ENCODE assay signal across 8 mouse cellular contexts in the genomic region with DNA sequence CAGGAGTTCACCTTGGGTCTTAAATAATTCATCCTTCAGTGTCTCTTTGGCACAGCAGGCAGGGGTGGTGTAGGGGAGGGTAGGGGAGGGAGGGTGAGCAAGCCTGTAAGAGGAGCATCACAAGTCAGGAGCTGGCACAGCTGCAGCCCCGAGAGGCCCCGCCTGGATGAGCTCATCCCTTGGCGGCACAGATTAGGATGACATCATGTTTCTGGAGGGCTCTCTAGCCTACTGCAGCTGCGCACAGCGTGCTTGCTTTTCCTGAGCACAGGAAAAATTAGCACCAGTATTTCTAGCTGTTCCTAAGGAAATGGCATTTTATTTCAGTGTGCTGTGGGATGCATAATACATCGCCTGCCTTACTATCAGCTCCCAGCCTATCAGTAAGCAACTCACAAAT.
DNase-seq lines count a peak whose midpoint lies in the region; ATAC-seq and TF ChIP-seq lines count a peak whose summit lies in the region.

No protein-coding gene starts in this region.

- no peak overlapping the region for H3K9ac ChIP-seq in lung, embryonic 14.5 days

- H3K4me3 ChIP-seq in hindbrain, embryonic 10.5 days: no peak overlapping the region
- no peak overlapping the region for H3K4me3 ChIP-seq in lung, embryonic 14.5 days (ENCODE audit: low read depth, low read length)

- TF ChIP-seq CTCF in lung, embryonic 14.5 days (IDR thresholded peaks at IDR 0.05; ENCODE audit: low read depth): no peak

- peak; percentile 65 for DNase-seq in ZHBTc4 (ENCODE audit: low read depth, low spot score)
- DNase-seq in cerebellum, postnatal 10 days: peak; percentile 93 to 95
- peak; percentile 82 to 92 for DNase-seq in frontal cortex, postnatal 14 days (ENCODE audit: low spot score in 2 of 2)
- peak; percentile 79 for DNase-seq in hindbrain, embryonic 10.5 days (ENCODE audit: low spot score)
- peak; percentile 67 for DNase-seq in layer of hippocampus, adult 9-10 months (ENCODE audit: low spot score)
- DNase-seq in lung, embryonic 14.5 days: peak; percentile 94
- peak; percentile 57 for DNase-seq in retina, adult 2 months (ENCODE audit: low read depth, low spot score)
- peak; percentile 81 to 89 for DNase-seq in urinary bladder, postnatal 36 days (ENCODE audit: low spot score in 2 of 2)

- WGBS in hindbrain, embryonic 10.5 days: 21% methylated on average over 6 of the region's 6 CpGs
- 5% methylated on average over 6 of the region's 6 CpGs for WGBS in lung, embryonic 14.5 days

- no peaks in the 10 kb centered on the region for H3K36me3 ChIP-seq in hindbrain, embryonic 10.5 days
- H3K36me3 ChIP-seq in lung, embryonic 14.5 days (ENCODE audit: insufficient read depth): no peaks in the 10 kb centered on the region

- H3K4me2 ChIP-seq in lung, embryonic 14.5 days: no peak overlapping the region

- no peaks in the 10 kb centered on the region for H3K9me3 ChIP-seq in hindbrain, embryonic 10.5 days
- no peaks in the 10 kb centered on the region for H3K9me3 ChIP-seq in lung, embryonic 14.5 days (ENCODE audit: low read depth, low read length)

- H3K4me1 ChIP-seq in hindbrain, embryonic 10.5 days (replicated peaks): peaks cover 30% of the 10 kb centered on the region
- H3K4me1 ChIP-seq in lung, embryonic 14.5 days (ENCODE audit: insufficient read depth): peaks cover 23% of the 10 kb centered on the region

- H3K27ac ChIP-seq in hindbrain, embryonic 10.5 days: peak overlapping the region; percentile 78
- peak overlapping the region; percentile 84; the same call in 1 of the 2 replicates for H3K27ac ChIP-seq in lung, embryonic 14.5 days (ENCODE audit: low read depth)

- no peaks in the 10 kb centered on the region for H3K27me3 ChIP-seq in hindbrain, embryonic 10.5 days (ENCODE audit: insufficient read depth, poor library complexity, severe bottlenecking)
- no peaks in the 10 kb centered on the region for H3K27me3 ChIP-seq in lung, embryonic 14.5 days (ENCODE audit: insufficient read depth, low read length)

- ATAC-seq in lung, embryonic 14.5 days (ENCODE audit: insufficient read depth): peak; percentile 98
